Mouse (Mus musculus) midbrain, embryonic 14.5 days (tissue): ENCODE measurements at regions not wholly inside any gene's neighbourhood (a gene's known extent, or its start where the extent isn't known, plus 50 kb on each side); places are given as distances from the start of the nearest gene placed in this dataset.

Experiments
- ATAC-seq: fragments of 200-750 bp; cut with Nextera tagmentation; 2 replicates; pipeline ENCODE4 v1.8.0; 2017; ENCODE audit warnings: moderate number of reproducible peaks, moderate library complexity; ENCODE audit not compliant: low FRiP score, low TSS enrichment
- DNase-seq: peaks from one replicate; pipeline ENCODE4 v3.0.0-alpha.2; 2015
- H3K27ac ChIP-seq: fragments of 300-500 bp; sonication (generic); replicated peaks from 2 replicates; pipeline ENCODE4 v1.5.1; 2014; ENCODE audit warnings: mild to moderate bottlenecking, low read depth, low read length, moderate library complexity
- H3K27me3 ChIP-seq: fragments of 300-500 bp; sonication (generic); 2 replicates; pipeline ENCODE4 v1.6.1; 2014; ENCODE audit warnings: low read length, control low read depth, mixed read lengths; ENCODE audit not compliant: control insufficient read depth, insufficient read depth
- H3K36me3 ChIP-seq: fragments of 300-500 bp; sonication (generic); 2 replicates; pipeline ENCODE4 v1.6.1; 2014; ENCODE audit warnings: low read length, control low read depth; ENCODE audit not compliant: control insufficient read depth, insufficient read depth
- H3K4me1 ChIP-seq: fragments of 300-500 bp; sonication (generic); 2 replicates; pipeline ENCODE4 v1.6.1; 2014; ENCODE audit warnings: mild to moderate bottlenecking, antibody characterized with exemption, low read length, control low read depth; ENCODE audit not compliant: control insufficient read depth, insufficient read depth
- H3K4me2 ChIP-seq: fragments of 300-500 bp; sonication (generic); 2 replicates; pipeline ENCODE4 v1.6.1; 2014; ENCODE audit warnings: mild to moderate bottlenecking, low read length, moderate library complexity
- H3K4me3 ChIP-seq: fragments of 300-500 bp; sonication (generic); replicated peaks from 2 replicates; pipeline ENCODE4 v1.5.1; 2014; ENCODE audit warnings: low read depth, low read length
- H3K9ac ChIP-seq: fragments of 300-500 bp; sonication (generic); replicated peaks from 2 replicates; pipeline ENCODE4 v1.6.1; 2014; ENCODE audit warnings: mild to moderate bottlenecking, low read length, moderate library complexity
- H3K9me3 ChIP-seq: fragments of 300-500 bp; sonication (generic); 2 replicates; pipeline ENCODE4 v1.6.1; 2016; ENCODE audit warnings: low read length, control low read depth, mixed read lengths; ENCODE audit not compliant: control insufficient read depth
- WGBS: fragments of 180-500 bp; shearing (Covaris S2); extraction: QIAGEN DNeasy Blood & Tissue Kit; methylation state at CpG from one replicate; pipeline ENCODE4 v1.1.7; 2014; 5-methylcytosine and 5-hydroxymethylcytosine counted together

DNA sequence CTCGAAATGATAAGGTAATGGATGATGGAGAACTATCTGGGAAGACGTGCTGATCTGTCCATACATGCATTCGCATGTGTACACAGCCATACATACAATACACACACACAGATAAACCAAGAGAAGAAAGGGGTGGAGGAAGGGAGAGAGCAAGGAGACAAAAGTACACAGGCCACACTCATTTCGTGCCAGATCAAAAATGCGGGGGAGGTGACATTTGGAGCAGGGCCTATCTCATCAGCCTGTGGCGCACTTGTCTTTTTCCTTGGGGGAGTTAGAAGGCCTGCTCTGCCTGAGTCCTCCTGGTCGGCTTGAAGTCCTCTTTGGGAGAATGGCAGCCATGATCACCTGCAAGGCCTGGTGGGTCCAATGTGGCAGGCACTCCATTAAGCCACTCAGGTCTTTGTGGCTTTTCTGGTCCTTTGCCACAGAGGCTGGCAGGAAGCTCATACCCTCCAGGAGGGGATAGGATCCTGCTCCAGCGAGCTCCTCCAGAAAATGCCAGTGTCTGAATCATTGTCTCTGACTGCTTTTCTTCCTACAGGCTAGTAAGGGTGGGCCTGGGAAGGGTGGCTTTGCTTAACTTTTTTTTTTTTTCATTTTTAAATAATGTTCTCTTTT is 203.0 kb upstream of the Spdye4c start:
- H3K4me3 ChIP-seq = no peak overlapping the region
- WGBS = 80% methylated on average over 8 of the region's 8 CpGs
- no peak overlapping the region for H3K27ac ChIP-seq
- H3K36me3 ChIP-seq = no peaks in the 10 kb centered on the region
- peaks cover 8% of the 10 kb centered on the region; the same call in 1 of the 2 replicates for H3K4me1 ChIP-seq
- no peak for DNase-seq
- no peak overlapping the region for H3K4me2 ChIP-seq
- no peak for ATAC-seq
- no peak overlapping the region for H3K9ac ChIP-seq
- H3K9me3 ChIP-seq = no peaks in the 10 kb centered on the region
- H3K27me3 ChIP-seq = peaks cover 13% of the 10 kb centered on the region; the same call in 1 of the 2 replicates

DNA sequence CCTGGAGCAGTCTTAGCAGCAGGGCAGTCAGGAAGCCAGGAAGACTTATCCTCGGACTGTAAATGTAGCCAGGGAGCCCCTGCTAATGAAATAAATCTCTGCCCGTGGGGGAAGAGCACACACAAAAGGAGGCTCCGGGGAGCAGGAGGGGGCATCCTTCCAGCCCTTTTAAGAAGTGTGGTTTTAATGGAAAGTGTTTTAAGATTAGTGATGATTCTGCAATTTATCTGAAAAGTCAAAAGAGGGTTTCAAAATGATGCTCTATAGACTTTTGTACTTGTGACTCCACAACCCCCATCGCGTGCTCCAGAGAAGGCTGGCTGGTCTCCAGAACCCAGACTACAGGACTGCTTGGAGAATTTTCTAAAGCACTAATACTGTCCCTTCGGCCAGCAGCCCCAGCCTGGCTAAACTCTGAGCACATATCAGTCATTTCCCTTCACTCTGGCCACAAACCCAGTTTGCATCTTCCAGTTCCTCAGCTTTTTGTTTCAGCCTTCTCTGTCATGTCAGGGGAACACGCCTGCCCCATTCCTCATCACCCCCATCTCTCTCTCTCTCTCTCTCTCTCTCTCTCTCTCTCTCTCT is 202.0 kb upstream of the Spdye4c start:
- WGBS = 14% methylated on average over 7 of the region's 7 CpGs
- no peak overlapping the region for H3K4me3 ChIP-seq
- H3K27me3 ChIP-seq = peaks cover 15% of the 10 kb centered on the region; the same call in 1 of the 2 replicates
- no peak overlapping the region for H3K27ac ChIP-seq
- H3K9me3 ChIP-seq = no peaks in the 10 kb centered on the region
- DNase-seq (peak; percentile 60), ATAC-seq (no peak)
- H3K4me1 ChIP-seq = peaks cover 8% of the 10 kb centered on the region; the same call in 1 of the 2 replicates
- H3K36me3 ChIP-seq = no peaks in the 10 kb centered on the region
- H3K4me2 ChIP-seq = no peak overlapping the region
- no peak overlapping the region for H3K9ac ChIP-seq

DNA sequence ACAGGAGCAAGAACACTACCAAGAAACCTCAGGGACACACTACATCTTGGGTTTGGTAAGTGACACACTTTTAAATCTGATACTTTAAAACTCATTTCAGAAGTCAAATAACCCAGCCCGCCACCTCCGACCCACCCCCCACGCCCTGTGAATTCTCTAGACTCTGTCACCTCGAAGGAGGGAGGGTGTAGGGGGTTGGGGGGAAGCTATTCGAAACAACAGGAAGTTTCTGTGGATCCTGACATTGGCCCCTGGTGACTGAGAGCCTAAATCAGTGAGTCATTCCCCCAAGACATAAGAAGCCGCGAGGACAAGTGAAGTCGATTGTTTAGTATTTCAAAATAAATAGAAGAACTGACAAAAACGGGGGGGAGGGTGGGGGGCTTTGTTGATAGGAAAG is 198.7 kb upstream of the Spdye4c start:
- peaks cover 5% of the 10 kb centered on the region; the same call in 1 of the 2 replicates for H3K4me1 ChIP-seq
- no peaks in the 10 kb centered on the region for H3K36me3 ChIP-seq
- H3K27me3 ChIP-seq = peaks cover 22% of the 10 kb centered on the region; the same call in 1 of the 2 replicates
- ATAC-seq (no peak), DNase-seq (no peak)
- H3K9ac ChIP-seq = no peak overlapping the region
- WGBS = 12% methylated on average over 9 of the region's 9 CpGs
- no peak overlapping the region for H3K27ac ChIP-seq
- H3K4me3 ChIP-seq = no peak overlapping the region
- H3K9me3 ChIP-seq = no peaks in the 10 kb centered on the region
- H3K4me2 ChIP-seq = no peak overlapping the region

DNA sequence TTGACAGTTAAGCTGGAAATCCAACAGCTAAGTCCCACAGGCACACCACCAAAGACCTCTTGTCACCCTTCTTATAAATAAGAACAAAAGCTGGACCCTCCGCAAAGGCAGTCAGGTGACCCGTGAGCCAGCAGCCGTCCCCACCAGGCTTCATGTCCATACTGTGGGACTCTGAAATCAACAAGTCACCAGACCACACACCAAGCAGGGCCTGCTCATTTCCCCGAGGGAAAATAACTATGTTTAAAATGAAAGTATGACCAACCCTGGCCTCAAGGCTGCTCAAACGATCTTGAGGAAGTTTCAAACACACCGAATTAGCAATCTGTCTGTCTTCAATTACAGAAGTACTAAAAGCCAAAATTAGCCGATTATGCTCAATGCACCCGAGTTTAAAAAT is 197.6 kb upstream of the Spdye4c start:
- H3K36me3 ChIP-seq = no peaks in the 10 kb centered on the region
- H3K27ac ChIP-seq = no peak overlapping the region
- no peaks in the 10 kb centered on the region for H3K9me3 ChIP-seq
- H3K4me2 ChIP-seq = no peak overlapping the region
- H3K4me1 ChIP-seq = peaks cover 5% of the 10 kb centered on the region; the same call in 1 of the 2 replicates
- ATAC-seq = no peak
- 31% methylated on average over 8 of the region's 8 CpGs for WGBS
- no peak overlapping the region for H3K9ac ChIP-seq
- H3K4me3 ChIP-seq = no peak overlapping the region
- H3K27me3 ChIP-seq = peaks cover 22% of the 10 kb centered on the region; the same call in 1 of the 2 replicates
- no peak for DNase-seq

DNA sequence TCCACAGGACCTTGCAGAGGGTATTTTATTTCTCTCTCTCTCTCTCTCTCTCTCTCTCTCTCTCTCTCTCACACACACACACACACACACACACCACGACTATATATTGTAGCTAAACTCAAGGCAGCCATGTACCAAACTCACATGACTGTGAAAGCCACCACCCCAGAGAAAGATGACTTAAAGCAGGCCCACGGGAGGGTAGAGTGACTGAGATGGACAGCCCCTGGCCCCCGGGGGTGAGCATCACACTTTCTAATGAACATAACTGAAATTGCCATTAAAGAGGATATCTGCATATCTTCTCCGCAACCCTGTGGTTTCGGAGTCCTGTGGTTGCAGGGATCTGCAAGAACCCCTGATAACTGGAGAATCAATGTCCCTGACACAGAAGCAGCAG is 197.1 kb upstream of the Spdye4c start:
- Histone ChIP-seq H3K27ac (no peak overlapping the region), H3K4me1 (no peaks in the 10 kb centered on the region), H3K9me3 (no peaks in the 10 kb centered on the region), H3K4me2 (no peak overlapping the region), H3K36me3 (no peaks in the 10 kb centered on the region), H3K27me3 (peaks cover 22% of the 10 kb centered on the region; the same call in 1 of the 2 replicates), H3K4me3 (no peak overlapping the region), H3K9ac (no peak overlapping the region)
- no peak for ATAC-seq
- DNase-seq = no peak
- 71% methylated on average over 5 of the region's 5 CpGs for WGBS

DNA sequence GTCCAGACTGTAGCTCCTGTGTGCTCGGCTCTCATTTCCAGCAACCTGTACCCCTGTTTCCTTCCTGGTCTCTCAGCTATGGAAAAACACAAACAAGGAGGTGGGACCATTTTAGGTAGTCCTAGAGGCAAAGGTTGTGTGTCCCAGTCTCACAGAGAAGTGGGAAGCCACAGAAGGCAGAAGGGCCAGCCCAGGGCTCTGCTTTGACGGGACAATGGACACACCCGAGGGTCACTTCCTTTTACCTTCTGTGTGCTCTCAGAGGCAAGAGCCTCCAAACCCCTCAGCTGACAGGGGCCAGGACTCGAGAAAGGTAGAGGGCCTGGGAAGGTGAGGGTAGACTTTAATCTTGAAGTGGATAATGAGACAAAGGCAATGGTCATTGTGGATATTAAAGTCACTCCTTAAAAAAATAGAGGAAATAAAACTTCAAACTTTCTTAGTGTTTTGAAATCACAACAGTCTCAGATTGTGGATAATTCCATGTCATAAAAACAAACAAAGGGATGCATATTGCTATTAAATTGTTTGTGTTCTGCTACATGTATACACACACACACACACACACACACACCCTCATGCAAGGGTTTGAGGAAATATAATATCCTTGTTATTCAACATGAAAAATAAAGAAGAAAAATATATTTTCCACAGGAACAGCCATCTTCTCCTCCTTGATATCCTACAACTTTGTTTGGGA is 195.6 kb upstream of the Spdye4c start:
- no peak overlapping the region for H3K4me2 ChIP-seq
- no peak overlapping the region for H3K27ac ChIP-seq
- H3K27me3 ChIP-seq = peaks cover 22% of the 10 kb centered on the region; the same call in 1 of the 2 replicates
- no peak overlapping the region for H3K9ac ChIP-seq
- ATAC-seq (no peak), DNase-seq (no peak)
- 42% methylated on average over 4 of the region's 4 CpGs for WGBS
- no peaks in the 10 kb centered on the region for H3K9me3 ChIP-seq
- no peak overlapping the region for H3K4me3 ChIP-seq
- H3K36me3 ChIP-seq = no peaks in the 10 kb centered on the region
- no peaks in the 10 kb centered on the region for H3K4me1 ChIP-seq

DNA sequence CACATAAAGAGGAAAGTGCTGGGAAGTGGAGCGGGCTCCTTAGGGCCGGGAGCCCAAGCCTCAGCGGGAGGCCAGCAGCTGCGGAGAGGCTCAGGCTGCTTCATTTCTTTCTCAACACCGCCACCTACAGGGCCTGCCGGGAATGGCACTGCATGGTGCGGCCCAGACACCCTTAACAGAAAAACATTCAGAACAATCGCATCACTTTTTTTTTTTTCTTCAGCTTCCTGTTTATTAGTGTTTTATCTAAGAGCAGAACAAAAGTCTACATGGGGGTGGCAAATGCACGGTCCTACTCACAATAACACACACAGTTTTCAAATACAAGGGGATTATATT is 195.0 kb upstream of the Spdye4c start:
- Histone ChIP-seq H3K27me3 (peaks cover 20% of the 10 kb centered on the region; the same call in 1 of the 2 replicates), H3K4me2 (no peak overlapping the region), H3K27ac (no peak overlapping the region), H3K9ac (no peak overlapping the region), H3K4me3 (no peak overlapping the region), H3K36me3 (no peaks in the 10 kb centered on the region), H3K9me3 (no peaks in the 10 kb centered on the region), H3K4me1 (no peaks in the 10 kb centered on the region)
- DNase-seq (peak; percentile 95), ATAC-seq (peak; percentile 70; the same call in 1 of the 2 replicates)
- 3% methylated on average over 9 of the region's 9 CpGs for WGBS

DNA sequence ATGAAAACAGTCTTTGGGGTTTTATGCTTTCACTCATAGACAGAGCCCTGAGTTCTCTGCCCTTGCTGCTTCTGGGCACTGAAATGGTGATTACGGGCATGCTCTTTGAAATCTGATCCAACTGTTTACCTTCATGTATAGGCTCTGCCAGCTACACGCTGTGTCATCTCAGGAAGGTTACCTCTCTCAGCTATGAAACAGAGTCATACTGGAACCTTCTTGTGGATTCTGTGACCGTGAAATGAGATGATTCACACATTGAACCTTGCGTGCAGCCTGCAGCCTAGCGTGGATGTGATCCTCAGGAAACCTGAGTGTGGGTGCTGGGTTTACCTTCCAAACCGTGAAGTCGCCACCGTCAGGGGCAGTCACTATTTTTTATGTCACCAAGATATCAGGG is 189.7 kb upstream of the Spdye4c start:
- Histone ChIP-seq H3K27ac (no peak overlapping the region), H3K9ac (no peak overlapping the region), H3K36me3 (no peaks in the 10 kb centered on the region), H3K4me1 (peaks cover 11% of the 10 kb centered on the region), H3K27me3 (no peaks in the 10 kb centered on the region), H3K9me3 (no peaks in the 10 kb centered on the region), H3K4me3 (no peak overlapping the region), H3K4me2 (no peak overlapping the region)
- DNase-seq (no peak), ATAC-seq (no peak)
- WGBS = 82% methylated on average over 8 of the region's 8 CpGs
